Mouse (Mus musculus) lung, adult 18-20 months (tissue): ENCODE data around the gene Fam216b.

Experiments used
- DNase-seq, 2 experiments: peaks; one replicate each; pipeline ENCODE4 v3.0.0; 2022; ENCODE audit warnings: mixed read lengths in 2 of 2

Fam216b gene

DNA sequence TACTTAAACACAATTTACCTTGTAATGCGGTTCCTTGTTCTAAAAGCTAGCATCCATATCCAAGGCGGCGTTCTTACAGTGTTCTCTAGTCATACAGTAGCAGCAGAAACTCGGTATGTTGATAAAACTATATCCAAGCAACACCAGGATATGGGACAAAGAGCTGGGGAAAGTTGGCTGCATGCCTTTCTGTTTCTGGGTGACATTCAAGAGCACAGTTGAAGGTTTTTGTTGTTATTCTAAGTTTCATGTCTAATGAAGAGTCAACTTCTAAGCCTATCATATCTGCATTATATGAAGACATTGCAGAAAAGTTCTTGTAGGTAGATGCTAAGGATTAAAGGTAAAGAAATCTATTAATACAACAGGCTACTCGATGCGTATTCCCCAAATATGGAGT is at the start of gene Fam216b:
Gene Fam216b (minus strand): TSS at position 101 of the 400 bp plus-strand sequence.
- peak in 1 of 2 experiments; percentile 4 for DNase-seq

DNA sequence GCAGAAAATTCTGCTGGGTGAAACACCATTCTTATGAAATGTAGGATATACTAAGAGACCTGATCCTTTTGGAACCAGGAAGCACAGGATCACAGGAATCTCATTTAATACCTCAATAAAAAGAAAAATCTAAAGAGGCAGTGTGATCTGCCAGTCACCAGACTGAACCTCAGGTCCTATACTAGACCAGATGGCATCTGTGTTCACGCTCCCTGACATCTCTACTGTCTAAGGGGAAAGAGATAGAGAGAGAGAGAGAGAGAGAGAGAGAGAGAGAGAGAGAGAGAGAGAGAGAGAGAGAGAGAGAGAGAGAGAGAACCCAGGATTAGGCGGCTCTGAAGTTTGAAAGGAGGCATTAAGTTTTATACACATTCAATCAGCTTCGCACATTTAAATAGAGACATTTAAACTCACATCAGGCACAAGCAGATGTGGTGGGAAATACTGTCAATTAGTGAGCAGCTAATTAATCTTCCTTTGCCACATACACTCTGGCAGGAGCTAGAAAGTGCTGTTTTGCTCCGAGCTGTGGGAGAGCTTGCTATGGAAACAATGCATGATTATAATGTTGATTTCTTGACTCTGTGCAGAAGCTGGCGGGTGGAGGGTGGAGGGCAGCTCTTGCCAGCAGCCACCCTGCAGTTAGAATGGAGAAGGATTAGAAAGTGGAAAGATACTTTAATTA is 43.7 kb upstream of the Fam216b start:
- DNase-seq, result no peak

DNA sequence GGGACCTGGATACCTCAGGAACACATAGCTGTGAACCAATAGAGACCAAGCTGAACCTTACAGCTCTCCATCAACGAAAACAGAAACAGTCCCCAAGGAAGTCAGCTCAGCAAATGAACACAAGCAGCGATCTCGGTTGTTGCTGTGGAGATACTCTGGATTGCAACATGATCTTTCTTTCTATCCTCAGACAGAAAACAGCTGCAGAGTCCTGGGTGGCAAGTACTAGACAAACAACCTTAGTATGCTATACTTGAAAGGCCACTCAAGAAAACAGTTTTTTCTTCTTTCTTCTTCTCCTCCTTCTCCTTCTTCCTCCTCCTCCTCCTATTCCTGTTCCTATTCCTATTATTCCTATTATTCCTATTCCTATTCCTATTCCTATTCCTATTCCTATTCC is 37.9 kb upstream of the Fam216b start:
- DNase-seq, result peak in 1 of 2 experiments; percentile 5

GRCm38 (mm10) chr14:78120286-78120685 is 31.5 kb upstream of the Fam216b start:
- DNase-seq, result no peak

DNA sequence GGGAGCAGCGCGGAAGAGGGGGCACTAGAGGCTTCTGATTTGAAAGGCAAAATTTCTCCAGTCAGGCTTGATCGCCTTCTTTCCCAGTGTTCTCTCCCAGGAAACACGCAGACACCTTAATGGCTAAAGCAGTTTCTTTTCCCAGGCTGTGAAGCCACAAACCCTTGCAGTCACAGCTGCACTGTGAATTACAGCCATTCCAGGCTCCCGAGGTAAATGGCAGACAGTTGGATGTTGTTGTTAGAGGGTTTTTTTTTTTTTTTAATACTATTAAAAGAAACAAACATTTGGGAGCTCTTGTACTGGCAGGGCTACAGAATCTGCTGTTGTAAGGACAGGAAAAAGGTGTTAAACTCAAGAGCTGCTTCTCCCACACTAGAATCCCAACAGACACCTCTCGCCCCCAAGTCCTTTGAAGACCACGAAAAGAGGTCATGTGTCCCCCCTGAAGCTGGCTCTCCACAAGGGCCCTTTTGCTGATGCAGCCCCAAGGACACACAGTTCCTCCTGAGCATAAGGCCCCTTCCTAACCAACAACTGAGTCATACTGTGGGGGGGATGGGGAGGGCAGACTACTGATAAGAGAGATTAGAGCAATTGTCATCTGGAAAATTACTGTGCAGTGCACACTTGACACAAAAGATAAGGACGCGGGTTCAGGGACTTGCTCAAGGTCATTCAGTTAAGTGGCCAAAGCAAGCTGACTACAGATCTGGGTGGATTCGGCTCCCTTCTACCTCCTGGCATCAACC is 30.8 kb upstream of the Fam216b start:
- DNase-seq, result no peak

DNA sequence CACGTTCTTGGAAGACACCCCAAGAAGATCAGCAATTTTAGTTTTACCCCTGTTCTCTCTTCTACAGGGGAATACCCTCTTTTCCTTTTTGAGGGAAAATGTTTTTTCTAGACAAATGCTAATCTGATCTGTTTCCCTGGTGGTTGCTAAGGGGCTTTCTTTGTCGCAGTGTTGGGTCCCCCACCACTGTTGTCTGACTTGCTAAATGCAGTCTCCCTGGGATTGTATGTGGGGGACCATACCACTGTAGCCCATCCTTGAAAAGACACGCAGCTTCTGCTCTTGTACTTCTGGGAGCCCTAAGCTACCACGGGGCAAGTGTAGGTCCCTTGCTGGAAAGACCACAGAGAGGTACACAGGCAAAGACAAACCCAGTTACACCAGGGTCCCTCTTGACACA is 28.9 kb upstream of the Fam216b start:
- DNase-seq, result no peak

DNA sequence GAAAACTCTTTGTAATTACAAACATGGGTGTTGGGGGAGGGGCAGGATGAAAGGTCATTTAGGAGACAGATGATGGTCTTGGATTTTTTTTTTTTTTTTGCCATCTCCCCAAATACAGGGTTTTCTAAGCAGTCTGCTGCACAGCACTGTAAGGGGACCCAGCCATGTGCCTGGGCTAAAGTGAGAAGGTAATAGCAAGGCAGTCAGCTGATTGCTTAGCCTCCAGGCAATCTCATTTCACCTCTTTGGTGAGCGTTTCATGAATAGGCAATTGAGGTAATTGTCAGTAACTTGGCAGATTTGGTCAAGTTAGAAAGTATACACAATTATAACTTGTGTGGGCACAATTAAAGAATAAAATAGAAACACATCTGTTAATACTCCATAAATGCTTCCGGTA is 28.5 kb upstream of the Fam216b start:
- no peak for DNase-seq

GRCm38 (mm10) chr14:78112466-78112865 is 23.7 kb upstream of the Fam216b start:
- no peak for DNase-seq

DNA sequence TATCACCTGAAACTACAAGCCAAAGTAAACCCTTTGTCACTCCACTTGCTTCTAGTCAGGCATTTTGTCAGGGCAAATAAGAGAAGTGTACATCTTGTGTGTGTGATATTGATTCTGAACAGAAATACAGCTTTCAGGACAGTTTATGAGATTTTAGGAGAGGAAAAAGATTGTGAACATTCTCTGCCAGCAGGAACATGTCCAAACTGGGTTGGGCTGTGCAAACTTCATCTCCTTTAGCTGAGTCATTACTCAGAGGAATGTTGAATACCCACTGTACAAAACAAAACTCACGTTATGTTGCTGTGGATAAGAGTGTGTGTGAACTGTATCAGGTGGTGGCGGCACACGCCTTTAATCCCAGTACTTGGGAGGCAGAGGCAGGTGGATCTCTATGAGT is 22.1 kb upstream of the Fam216b start:
- no peak for DNase-seq

- DNase-seq, result no peak
These were observed 20.6 kb upstream of the Fam216b start for GRCm38 (mm10) chr14:78109419-78109818.

DNA sequence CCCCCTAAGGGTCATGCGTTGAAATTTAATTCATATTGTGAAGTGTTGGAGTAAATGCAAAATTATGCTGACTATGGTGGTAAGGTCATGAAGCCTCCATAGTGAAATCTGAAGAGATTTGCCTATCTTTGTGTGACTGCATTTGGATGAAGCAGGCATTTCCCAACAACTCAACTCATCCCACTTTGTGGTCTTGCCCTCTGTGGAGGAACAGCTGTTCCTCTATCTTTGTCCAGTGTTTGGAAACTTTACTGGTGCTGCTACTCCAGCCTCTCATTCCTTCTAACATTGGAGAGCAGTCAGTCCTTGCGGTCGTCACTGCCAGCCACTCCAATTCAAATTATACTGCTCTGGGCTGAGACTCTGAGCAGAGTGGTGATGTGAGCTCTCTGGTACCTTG is 19.6 kb upstream of the Fam216b start:
- no peak for DNase-seq

DNA sequence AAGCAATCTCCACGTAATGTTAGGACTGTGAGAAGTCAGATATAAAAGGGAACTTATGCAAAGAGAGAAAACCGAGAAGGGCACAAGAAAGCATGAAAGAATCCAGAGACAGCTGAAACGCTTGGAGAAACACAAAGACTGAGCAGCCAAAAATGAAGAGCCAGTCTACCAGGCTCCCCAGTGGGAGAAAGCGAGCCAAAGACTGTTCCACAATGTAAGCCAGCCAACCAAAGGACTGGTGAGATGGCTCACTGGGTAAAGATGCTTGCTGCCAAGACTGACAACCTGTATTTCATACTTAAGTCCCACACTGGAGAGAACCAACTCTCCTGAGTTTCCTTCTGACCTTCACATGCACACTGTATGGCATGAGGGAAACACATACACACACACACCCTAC is 784 bp upstream of the Fam216b start:
- DNase-seq, result no peak

GRCm38 (mm10) chr14:78083465-78083864 is 5.3 kb downstream of the Fam216b start:
- no peak for DNase-seq

DNA sequence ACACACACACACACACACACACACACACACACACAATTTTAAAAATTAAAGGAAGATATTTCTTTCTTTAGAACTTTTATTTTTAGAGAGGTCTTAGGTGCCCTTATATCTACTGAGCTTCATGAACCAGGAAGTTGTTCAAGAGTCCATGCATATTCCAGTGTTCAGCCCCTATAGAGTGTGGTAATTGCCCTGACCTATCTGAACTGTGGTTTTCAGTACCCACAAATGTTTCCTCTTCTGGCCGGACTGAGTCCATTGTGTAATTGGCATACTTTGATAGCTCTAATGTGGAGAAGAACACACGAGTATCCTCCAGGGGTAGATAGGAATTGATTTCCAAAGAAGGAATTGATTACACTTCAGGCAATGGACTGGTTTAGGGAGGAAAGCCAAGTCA is 11.3 kb downstream of the Fam216b start:
- no peak for DNase-seq

DNA sequence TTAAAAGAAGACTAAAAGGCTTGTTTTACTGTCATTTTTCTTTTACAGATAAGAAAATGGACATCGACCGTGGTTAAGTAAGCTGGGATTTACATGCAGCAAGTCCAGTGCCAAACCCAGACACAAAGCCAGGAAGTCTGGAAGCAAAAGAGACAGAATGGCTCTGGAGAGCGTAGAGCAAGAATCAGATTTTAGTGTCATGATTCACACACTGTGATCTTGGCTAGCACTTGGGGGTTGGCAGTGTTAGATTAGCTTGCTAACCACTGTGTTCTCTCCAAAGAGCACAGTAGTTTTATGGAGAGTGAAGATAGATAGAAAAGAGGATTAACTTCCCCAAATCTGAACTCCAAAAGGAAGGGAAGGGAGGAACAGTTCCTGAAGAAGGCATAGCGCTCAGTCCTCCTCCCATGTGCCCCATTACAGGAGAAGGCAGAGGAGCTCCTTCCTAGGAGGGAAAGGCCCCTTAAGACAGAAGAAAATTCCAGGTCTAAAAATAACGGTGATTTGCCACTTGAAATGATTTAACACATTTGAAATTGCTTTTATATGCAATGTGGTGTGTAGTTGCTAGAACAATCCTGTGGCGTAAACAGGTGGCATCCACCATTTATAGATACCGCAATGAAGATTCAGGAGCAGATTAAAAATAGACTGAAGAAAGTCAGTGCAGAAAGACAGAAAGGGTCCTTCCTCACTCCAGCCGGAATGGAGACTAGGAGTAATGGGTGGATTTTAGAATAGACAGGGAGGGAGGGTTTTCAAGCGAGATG is 22.7 kb downstream of the Fam216b start:
- DNase-seq, result no peak

GRCm38 (mm10) chr14:78062484-78062883 is 26.3 kb downstream of the Fam216b start:
- no peak for DNase-seq

DNA sequence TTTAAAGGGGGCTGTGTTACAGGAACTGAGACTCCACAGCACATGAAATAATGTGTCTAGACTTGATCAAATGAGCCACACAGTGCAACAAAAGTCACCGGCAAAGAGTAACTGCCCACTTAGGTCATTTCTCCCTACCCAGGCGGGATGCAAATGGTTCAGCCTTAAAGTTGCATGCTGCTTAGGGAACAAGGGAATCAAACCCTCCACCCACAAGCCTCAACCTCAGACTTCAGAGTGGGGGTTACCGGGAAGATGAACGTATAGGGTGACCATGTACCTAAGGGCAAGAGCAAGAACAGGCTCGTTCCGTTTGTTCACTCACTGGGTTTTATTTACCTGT is 28.2 kb downstream of the Fam216b start:
- DNase-seq, result no peak

DNA sequence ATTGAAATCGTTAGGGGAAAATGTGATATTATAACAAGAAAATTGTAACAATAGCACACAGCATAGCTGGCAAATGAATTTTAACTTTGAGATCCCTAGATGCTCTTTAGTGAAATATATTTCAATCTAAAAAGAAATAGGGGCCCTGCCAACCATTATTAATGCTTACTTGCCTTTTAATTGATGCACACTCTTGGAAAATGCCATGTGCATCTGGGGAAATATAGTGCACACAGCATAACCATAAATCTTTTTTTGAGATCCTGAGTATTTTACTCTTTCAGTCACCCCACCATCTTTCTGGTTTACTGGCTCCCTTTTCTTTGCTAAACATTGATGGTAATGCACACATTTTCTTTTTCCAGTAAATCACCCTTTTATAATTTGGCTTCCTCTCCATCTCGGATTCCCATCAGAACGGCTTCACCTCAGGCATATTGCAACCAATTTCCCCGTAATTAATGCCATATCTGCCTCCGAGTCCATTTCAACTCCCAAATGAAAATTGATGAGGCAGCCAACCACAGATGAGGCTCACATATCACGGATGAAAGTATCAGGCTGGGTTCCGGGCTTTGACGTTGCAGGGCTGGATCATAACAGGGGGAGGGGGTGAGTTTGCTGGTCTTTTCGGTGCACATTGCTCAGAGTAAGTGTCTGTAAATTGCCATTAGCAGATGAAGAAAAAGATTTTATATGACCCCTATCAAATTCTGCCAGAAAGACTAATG is 28.8 kb downstream of the Fam216b start:
- DNase-seq, result no peak

- no peak for DNase-seq
These were observed 31.4 kb downstream of the Fam216b start for GRCm38 (mm10) chr14:78057362-78057761.

DNA sequence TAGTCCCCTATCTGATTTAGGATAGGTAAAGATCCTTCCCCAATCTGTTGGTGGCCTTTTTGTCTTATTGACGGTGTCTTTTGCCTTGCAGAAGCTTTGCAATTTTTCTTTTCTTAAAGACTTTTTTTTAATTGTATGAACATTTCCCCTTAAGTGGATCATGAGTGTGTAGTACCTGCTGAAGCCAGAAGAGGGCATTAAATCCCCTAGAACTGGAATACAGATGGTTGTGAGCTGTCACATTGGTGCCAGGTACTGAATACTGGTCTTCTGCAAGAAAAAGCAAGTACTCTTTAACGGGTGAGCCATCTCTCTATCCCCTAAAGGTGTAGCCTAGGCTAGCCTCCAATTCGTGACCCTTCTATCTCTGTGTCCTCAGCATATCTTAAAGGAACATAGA is 32.4 kb downstream of the Fam216b start:
- no peak for DNase-seq

GRCm38 (mm10) chr14:78048674-78049073 is 40.1 kb downstream of the Fam216b start:
- DNase-seq, result peak in 1 of 2 experiments; percentile 3

DNA sequence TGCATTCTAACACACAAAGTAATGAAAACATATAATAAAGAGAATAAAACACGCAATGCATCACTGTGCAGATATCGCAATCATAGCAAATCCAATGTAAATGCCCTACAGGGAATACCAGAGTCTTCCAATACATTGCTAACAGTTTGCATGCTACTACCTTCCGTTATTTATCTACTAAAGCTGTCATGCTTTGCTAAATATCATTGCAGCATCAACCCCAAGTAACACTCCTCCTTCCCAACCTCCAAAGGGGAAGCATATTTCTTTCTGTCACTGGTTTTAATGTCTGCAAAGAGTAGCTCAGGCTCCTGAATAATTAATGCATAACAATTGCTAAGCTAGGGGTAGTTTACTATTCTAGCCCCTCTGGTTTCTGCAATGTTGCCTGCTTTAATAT is 40.5 kb downstream of the Fam216b start:
- DNase-seq, result no peak

GRCm38 (mm10) chr14:78043079-78043478 is 45.7 kb downstream of the Fam216b start:
- no peak for DNase-seq
